Mouse (Mus musculus) liver, adult 2 months (tissue): Measurements from ENCODE around the gene Fbxl13.

ENCODE experiments used
- CTCF ChIP-seq: fragments of 200-500 bp; IDR thresholded peaks from 2 replicates; pipeline ENCODE4 v1.5.1; 2011; ENCODE audit warnings: low read depth, low read length, control low read depth
- POLR2A ChIP-seq: fragments of 200-500 bp; IDR thresholded peaks from 2 replicates; pipeline ENCODE4 v1.6.1; 2011; ENCODE audit warnings: low read length, control low read depth; ENCODE audit not compliant: insufficient read depth; ENCODE audit errors: extremely low read depth

GRCm38 (mm10) chr5:21608311-21609304 lies 36.8 kb downstream of the Fbxl13 start:
- TF ChIP-seq CTCF (no peak), POLR2A (no peak)
